Mouse (Mus musculus) lung, embryonic 16.5 days (tissue): ENCODE measurements around the gene Pou2f1. TPM values are rescaled to one million over a fixed set of nuclear protein-coding genes. Genes with fewer than 3 reads are reported as not detected.
A peak's percentile ranks its signal among the peaks of the same experiment; 100 is the strongest.

Experiments used
- ATAC-seq: fragments of 200-750 bp; cut with Nextera tagmentation; 2 replicates; pipeline ENCODE4 v1.8.0; 2017; ENCODE audit warnings: low read depth, mild to moderate bottlenecking, moderate library complexity
- H3K27ac ChIP-seq: fragments of 300-500 bp; sonication (generic); 2 replicates; pipeline ENCODE4 v1.5.1; 2014; ENCODE audit warnings: mild to moderate bottlenecking, control low read depth, low read length
- H3K27me3 ChIP-seq: fragments of 300-500 bp; sonication (generic); 2 replicates; pipeline ENCODE4 v1.6.1; 2014; ENCODE audit warnings: low read depth, low read length, mixed read lengths; ENCODE audit not compliant: control insufficient read depth, insufficient read depth
- H3K36me3 ChIP-seq: fragments of 300-500 bp; sonication (generic); 2 replicates; pipeline ENCODE4 v1.6.1; 2014; ENCODE audit warnings: low read length; ENCODE audit not compliant: control insufficient read depth, insufficient read depth
- H3K4me1 ChIP-seq: fragments of 300-500 bp; sonication (generic); replicated peaks from 2 replicates; pipeline ENCODE4 v1.6.1; 2014; ENCODE audit warnings: low read length, mixed read lengths; ENCODE audit not compliant: control insufficient read depth, insufficient read depth
- H3K4me2 ChIP-seq: fragments of 300-500 bp; sonication (generic); 2 replicates; pipeline ENCODE4 v1.6.1; 2014; ENCODE audit warnings: low read depth, low read length, control low read depth
- H3K4me3 ChIP-seq: fragments of 300-500 bp; sonication (generic); 2 replicates; pipeline ENCODE4 v1.5.1; 2014; ENCODE audit warnings: mild to moderate bottlenecking, low read length, control low read depth
- H3K9ac ChIP-seq: fragments of 300-500 bp; sonication (generic); 2 replicates; pipeline ENCODE4 v1.6.1; 2014; ENCODE audit warnings: low read length, control low read depth
- H3K9me3 ChIP-seq: fragments of 300-500 bp; sonication (generic); 2 replicates; pipeline ENCODE4 v1.6.1; 2016; ENCODE audit warnings: low read length; ENCODE audit not compliant: control insufficient read depth
- WGBS: fragments of 180-500 bp; shearing (Covaris S2); extraction: QIAGEN DNeasy Blood & Tissue Kit; methylation state at CpG from one replicate; pipeline ENCODE4 v1.1.7; 2014; 5-methylcytosine and 5-hydroxymethylcytosine counted together
- polyA plus RNA-seq: library from polyadenylated mRNA; unstranded; fragments of >200 nt; fragmentation: Nextera tagmentation; extraction: Ambion mirVana; gene quantifications from 2 replicates; pipeline ENCODE4 v1.2.1, GENCODE M21; 2015

Gene Pou2f1
- polyA plus RNA-seq, 1 experiment from 2014 or later, result 16.3 TPM

- Histone ChIP-seq H3K27ac (no peak overlapping the region), H3K9ac (no peak overlapping the region), H3K4me1 (peaks cover 30% of the 10 kb centered on the region), H3K27me3 (peaks cover 2% of the 10 kb centered on the region; the same call in 1 of the 2 replicates), H3K9me3 (no peaks in the 10 kb centered on the region), H3K4me3 (no peak overlapping the region; the same call in 1 of the 2 replicates), H3K4me2 (peak overlapping the region; percentile 33), H3K36me3 (no peaks in the 10 kb centered on the region)
- WGBS, result 25% methylated on average over 17 of the region's 17 CpGs
- no peak for ATAC-seq
Observed at GRCm38 (mm10) chr1:165833910-165834632, 168.4 kb downstream of the Pou2f1 start.

- no peaks in the 10 kb centered on the region for H3K9me3 ChIP-seq
- H3K4me1 ChIP-seq, result peaks cover 30% of the 10 kb centered on the region
- H3K27ac ChIP-seq, result no peak overlapping the region
- H3K4me2 ChIP-seq, result no peak overlapping the region
- H3K4me3 ChIP-seq, result no peak overlapping the region
- H3K9ac ChIP-seq, result no peak overlapping the region
- 33% methylated on average over 4 of the region's 4 CpGs for WGBS
- ATAC-seq, result no peak
- peaks cover 2% of the 10 kb centered on the region; the same call in 1 of the 2 replicates for H3K27me3 ChIP-seq
- H3K36me3 ChIP-seq, result no peaks in the 10 kb centered on the region
Observed at GRCm38 (mm10) chr1:165833244-165833643, 169.2 kb downstream of the Pou2f1 start.

- H3K4me1 ChIP-seq, result peaks cover 9% of the 10 kb centered on the region; the same call in 1 of the 2 replicates
- no peaks in the 10 kb centered on the region for H3K9me3 ChIP-seq
- H3K4me2 ChIP-seq, result no peak overlapping the region
- no peaks in the 10 kb centered on the region for H3K36me3 ChIP-seq
- no peak overlapping the region for H3K27ac ChIP-seq
- no peak overlapping the region for H3K9ac ChIP-seq
- WGBS, result 85% methylated on average over 5 of the region's 5 CpGs
- no peaks in the 10 kb centered on the region for H3K27me3 ChIP-seq
- no peak overlapping the region for H3K4me3 ChIP-seq
- no peak for ATAC-seq
Observed at GRCm38 (mm10) chr1:165829890-165830289, 172.6 kb downstream of the Pou2f1 start.

GRCm38 (mm10) chr1:165828615-165829014 lies 173.9 kb downstream of the Pou2f1 start:
- ATAC-seq, result no peak
- no peak overlapping the region for H3K27ac ChIP-seq
- H3K9me3 ChIP-seq, result no peaks in the 10 kb centered on the region
- H3K4me1 ChIP-seq, result no peaks in the 10 kb centered on the region
- H3K9ac ChIP-seq, result no peak overlapping the region
- no peaks in the 10 kb centered on the region for H3K27me3 ChIP-seq
- no peak overlapping the region for H3K4me3 ChIP-seq
- H3K36me3 ChIP-seq, result no peaks in the 10 kb centered on the region
- WGBS, result 86% methylated on average over 6 of the region's 6 CpGs
- H3K4me2 ChIP-seq, result no peak overlapping the region

GRCm38 (mm10) chr1:165828173-165828572 lies 174.3 kb downstream of the Pou2f1 start:
- WGBS, result 60% methylated on average over 5 of the region's 5 CpGs
- Histone ChIP-seq H3K27me3 (no peaks in the 10 kb centered on the region), H3K9me3 (no peaks in the 10 kb centered on the region), H3K27ac (no peak overlapping the region), H3K4me3 (no peak overlapping the region), H3K36me3 (no peaks in the 10 kb centered on the region), H3K4me2 (no peak overlapping the region), H3K9ac (no peak overlapping the region), H3K4me1 (no peaks in the 10 kb centered on the region)
- ATAC-seq, result no peak

- Histone ChIP-seq H3K9me3 (no peaks in the 10 kb centered on the region), H3K4me2 (no peak overlapping the region), H3K4me1 (peaks cover 4% of the 10 kb centered on the region; the same call in 1 of the 2 replicates), H3K36me3 (no peaks in the 10 kb centered on the region), H3K4me3 (no peak overlapping the region), H3K27ac (no peak overlapping the region), H3K9ac (no peak overlapping the region), H3K27me3 (no peaks in the 10 kb centered on the region)
- no peak for ATAC-seq
- WGBS, result 64% methylated on average over 2 of the region's 2 CpGs
Observed at GRCm38 (mm10) chr1:165822031-165822430, 180.4 kb downstream of the Pou2f1 start.

- H3K27me3 ChIP-seq, result no peaks in the 10 kb centered on the region
- H3K4me2 ChIP-seq, result no peak overlapping the region
- no peaks in the 10 kb centered on the region for H3K36me3 ChIP-seq
- no peak overlapping the region for H3K27ac ChIP-seq
- no peaks in the 10 kb centered on the region for H3K9me3 ChIP-seq
- H3K9ac ChIP-seq, result no peak overlapping the region
- 50% methylated on average over 4 of the region's 4 CpGs for WGBS
- no peak overlapping the region for H3K4me3 ChIP-seq
- peaks cover 8% of the 10 kb centered on the region; the same call in 1 of the 2 replicates for H3K4me1 ChIP-seq
- ATAC-seq, result no peak
Observed at GRCm38 (mm10) chr1:165819147-165819546, 183.3 kb downstream of the Pou2f1 start.

- H3K36me3 ChIP-seq, result no peaks in the 10 kb centered on the region
- no peak overlapping the region for H3K4me3 ChIP-seq
- no peak overlapping the region for H3K27ac ChIP-seq
- no peak for ATAC-seq
- no peaks in the 10 kb centered on the region for H3K27me3 ChIP-seq
- H3K9ac ChIP-seq, result no peak overlapping the region
- no peaks in the 10 kb centered on the region for H3K9me3 ChIP-seq
- WGBS, result 45% methylated on average over 8 of the region's 8 CpGs
- H3K4me2 ChIP-seq, result no peak overlapping the region
- peaks cover 13% of the 10 kb centered on the region; the same call in 1 of the 2 replicates for H3K4me1 ChIP-seq
Observed at GRCm38 (mm10) chr1:165818145-165818860, 184.2 kb downstream of the Pou2f1 start.

GRCm38 (mm10) chr1:165817264-165817663 lies 185.2 kb downstream of the Pou2f1 start:
- Histone ChIP-seq H3K4me2 (no peak overlapping the region), H3K27ac (no peak overlapping the region), H3K27me3 (no peaks in the 10 kb centered on the region), H3K36me3 (no peaks in the 10 kb centered on the region), H3K9ac (no peak overlapping the region), H3K9me3 (no peaks in the 10 kb centered on the region), H3K4me3 (no peak overlapping the region), H3K4me1 (peaks cover 13% of the 10 kb centered on the region; the same call in 1 of the 2 replicates)
- 26% methylated on average over 9 of the region's 9 CpGs for WGBS
- ATAC-seq, result no peak; the same call in 1 of the 2 replicates
